Comparison of ENCODE assay signal across 7 mouse cellular contexts in the genomic region with DNA sequence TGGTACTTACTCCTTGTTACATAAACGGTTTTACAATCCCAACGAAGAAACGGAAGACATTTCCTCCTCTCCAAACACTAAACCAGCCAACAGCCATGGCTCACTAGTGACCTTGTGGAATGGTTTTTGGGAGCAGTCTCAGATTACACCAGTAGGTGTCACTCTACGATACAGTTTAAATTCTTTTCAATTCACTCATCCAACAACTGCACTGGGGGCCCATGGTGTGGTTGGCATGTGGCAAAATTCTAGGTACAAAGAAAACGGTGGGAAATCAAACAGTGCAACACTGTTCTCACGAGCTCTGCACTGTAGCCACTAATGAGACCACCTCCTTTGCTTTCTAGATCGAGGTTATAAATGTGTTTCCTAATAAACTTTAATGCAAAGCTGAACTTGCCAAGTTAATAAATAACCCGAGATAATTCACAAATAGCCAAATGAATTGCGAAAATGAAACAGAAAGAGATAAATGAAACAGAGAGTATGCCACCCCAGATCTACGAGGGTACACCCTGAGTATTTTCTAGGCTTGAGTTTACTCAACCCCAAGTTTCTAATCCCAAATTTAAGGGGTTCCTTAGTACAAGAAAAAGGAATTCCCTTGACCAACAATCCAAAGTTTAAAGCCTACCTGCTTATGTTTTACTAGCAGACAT.
DNase-seq lines count a peak whose midpoint lies in the region; ATAC-seq lines count a peak whose summit lies in the region.

No protein-coding gene starts in this region.

- intact Hi-C loops in left cerebral cortex, postnatal 25 days (cut with DNase I) = loop anchor here (1.0 to 5.0 kb wide), 2 partner anchors 35 to 49 kb away; no protein-coding TSS in a partner anchor

- DNase-seq in spleen, postnatal 10 days (ENCODE audit: low spot score in 2 of 2) = peak; percentile 15 to 53
- DNase-seq in spleen, adult 12 weeks (ENCODE audit: low spot score) = no peak
- peak; percentile 68 for DNase-seq in ZHBTc4 (ENCODE audit: low read depth, low spot score)
- DNase-seq in left cerebral cortex, postnatal 25 days (ENCODE audit: low spot score in 2 of 2) = peak; percentile 49 to 72
- peak; percentile 50 for DNase-seq in naive thymus-derived CD4-positive, alpha-beta T cell, adult 2 months (ENCODE audit: low read depth)

- peak; percentile 93 for ATAC-seq in common myeloid progenitor, adult 5-6 weeks (replicated peaks; ENCODE audit: low read depth, poor library complexity, severe bottlenecking)
- peak; percentile 48 for ATAC-seq in inflammation-experienced regulatory T-cells, adult 6 months
